Comparison of ENCODE assay signal across 8 mouse cellular contexts in the genomic region with DNA sequence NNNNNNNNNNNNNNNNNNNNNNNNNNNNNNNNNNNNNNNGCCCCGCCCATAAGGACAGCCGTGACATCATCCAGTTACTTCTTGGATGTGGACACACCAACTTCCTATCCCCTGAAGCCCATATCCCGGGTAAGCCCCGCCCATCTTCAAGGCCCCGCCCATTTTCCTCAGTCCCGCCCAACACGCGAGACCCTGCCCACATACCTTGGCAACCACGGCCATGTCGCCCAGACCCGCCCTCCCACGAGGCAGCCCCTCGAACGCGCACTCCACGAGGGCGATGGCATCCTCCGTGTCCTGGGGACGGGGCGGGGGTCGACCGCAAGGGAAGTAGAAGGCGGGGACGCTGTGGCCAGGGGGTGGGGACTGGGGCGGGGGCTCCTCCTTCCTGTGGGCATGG. TPM values are rescaled to one million over a fixed set of nuclear protein-coding genes. Genes with fewer than 3 reads are reported as not detected.
DNase-seq lines count a peak whose midpoint lies in the region; ATAC-seq lines count a peak whose summit lies in the region.

No protein-coding gene starts in this region.

- DNase-seq in gastrocnemius, adult 18-20 months (ENCODE audit: low spot score): peak; percentile 64
- DNase-seq in gastrocnemius, postnatal 25 days: no peak
- peak; percentile 85 to 90 for DNase-seq in adrenal gland, adult (ENCODE audit: inconsistent age in 2 of 2, low spot score in 1 of 2)
- no peak for DNase-seq in hindbrain, embryonic 10.5 days (ENCODE audit: low spot score)
- peak; percentile 59 to 87 for DNase-seq in left cerebral cortex, postnatal 10 days (ENCODE audit: extremely low spot score in 1 of 2, low spot score in 2 of 2)
- no peak for DNase-seq in midbrain, embryonic 11.5 days (ENCODE audit: low spot score, missing footprints)
- peak; percentile 90 for DNase-seq in testis, postnatal 14 days (ENCODE audit: low spot score)

- WGBS in embryonic facial prominence, embryonic 12.5 days: 5% methylated on average over 23 of the region's 25 CpGs
- WGBS in hindbrain, embryonic 10.5 days: 3% methylated on average over 23 of the region's 25 CpGs
- 4% methylated on average over 23 of the region's 25 CpGs for WGBS in midbrain, embryonic 11.5 days

- H3K27me3 ChIP-seq in embryonic facial prominence, embryonic 12.5 days: no peaks in the 10 kb centered on the region
- no peaks in the 10 kb centered on the region for H3K27me3 ChIP-seq in hindbrain, embryonic 10.5 days (ENCODE audit: insufficient read depth, poor library complexity, severe bottlenecking)
- no peaks in the 10 kb centered on the region for H3K27me3 ChIP-seq in midbrain, embryonic 11.5 days (ENCODE audit: control insufficient read depth, insufficient read depth, low read length)

- no peaks in the 10 kb centered on the region for H3K4me1 ChIP-seq in embryonic facial prominence, embryonic 12.5 days
- H3K4me1 ChIP-seq in hindbrain, embryonic 10.5 days (replicated peaks): peaks cover 6% of the 10 kb centered on the region
- no peaks in the 10 kb centered on the region for H3K4me1 ChIP-seq in midbrain, embryonic 11.5 days (ENCODE audit: control insufficient read depth, insufficient read depth, low read length)

- H3K9me3 ChIP-seq in embryonic facial prominence, embryonic 12.5 days: no peaks in the 10 kb centered on the region
- no peaks in the 10 kb centered on the region for H3K9me3 ChIP-seq in hindbrain, embryonic 10.5 days
- no peaks in the 10 kb centered on the region for H3K9me3 ChIP-seq in midbrain, embryonic 11.5 days (ENCODE audit: control insufficient read depth, low read length)

- peak overlapping the region; percentile 63 for H3K4me2 ChIP-seq in embryonic facial prominence, embryonic 12.5 days (replicated peaks)
- H3K4me2 ChIP-seq in midbrain, embryonic 11.5 days: peak overlapping the region; percentile 55

- intact Hi-C loops in left cerebral cortex, postnatal 10 days (cut with DNase I): loop anchor here (5.0 kb wide), 1 partner anchor 50 kb away; no protein-coding TSS in a partner anchor

- H3K36me3 ChIP-seq in embryonic facial prominence, embryonic 12.5 days: no peaks in the 10 kb centered on the region
- H3K36me3 ChIP-seq in hindbrain, embryonic 10.5 days: no peaks in the 10 kb centered on the region
- no peaks in the 10 kb centered on the region for H3K36me3 ChIP-seq in midbrain, embryonic 11.5 days (ENCODE audit: control insufficient read depth, insufficient read depth, low read length)

- peak overlapping the region; percentile 66 for H3K4me3 ChIP-seq in embryonic facial prominence, embryonic 12.5 days
- H3K4me3 ChIP-seq in hindbrain, embryonic 10.5 days: peak overlapping the region; percentile 78
- H3K4me3 ChIP-seq in midbrain, embryonic 11.5 days (ENCODE audit: low read depth, low read length): peak overlapping the region; percentile 68

- no peak for ATAC-seq in embryonic facial prominence, embryonic 12.5 days (ENCODE audit: insufficient number of reproducible peaks, insufficient read depth, low FRiP score, low TSS enrichment)
- no peak for ATAC-seq in midbrain, embryonic 11.5 days (ENCODE audit: low FRiP score)

- no peak overlapping the region for H3K9ac ChIP-seq in embryonic facial prominence, embryonic 12.5 days
- no peak overlapping the region for H3K9ac ChIP-seq in midbrain, embryonic 11.5 days (ENCODE audit: low read length)

- peak overlapping the region; percentile 98 for H3K27ac ChIP-seq in embryonic facial prominence, embryonic 12.5 days
- peak overlapping the region; percentile 99 for H3K27ac ChIP-seq in hindbrain, embryonic 10.5 days
- peak overlapping the region; percentile 96; the same call in 1 of the 2 replicates for H3K27ac ChIP-seq in midbrain, embryonic 11.5 days (ENCODE audit: low read depth, low read length)

RNA-seq across cellular contexts. Expression of gene Ppp2r3d, which starts 54.3 kb away (rescaled TPM):
- total RNA-seq in gastrocnemius, adult 18-20 months (2021): 10 to 100 TPM; 27.9 to 30.0 TPM
- total RNA-seq in gastrocnemius, postnatal 25 days (2021): 10 to 100 TPM; 32.5 to 37.0 TPM
- 141 and 158 TPM in 2 replicates for polyA plus RNA-seq in embryonic facial prominence, embryonic 12.5 days (2016; fragmentation: Nextera tagmentation; extraction: Ambion mirVana)
- polyA plus RNA-seq in hindbrain, embryonic 10.5 days (2016; fragmentation: Nextera tagmentation; extraction: Ambion mirVana): 142 and 209 TPM in 2 replicates
- 100 to 1,000 TPM; 106 to 120 TPM for total RNA-seq in left cerebral cortex, postnatal 10 days (2021)
- polyA plus RNA-seq in midbrain, embryonic 11.5 days (2014; fragmentation: Nextera tagmentation; extraction: Ambion mirVana): 84.3 and 113 TPM in 2 replicates

Comparison
In these comparisons a context has a peak if more than half of its experiments do, and no peak if none do; other contexts are left out.
1. DNase-seq: peak in gastrocnemius, adult 18-20 months (single experiment), adrenal gland, adult (2 of 2), left cerebral cortex, postnatal 10 days (2 of 2) and testis, postnatal 14 days (single experiment); none in gastrocnemius, postnatal 25 days (single experiment), hindbrain, embryonic 10.5 days (single experiment) and midbrain, embryonic 11.5 days (single experiment).
2. Peak in every context shown above with its lines, with median percentiles within 50 percentile points of each other: H3K27ac ChIP-seq and H3K4me3 ChIP-seq.